Mouse (Mus musculus): Measurements from ENCODE around the gene Galntl6. TPM values are rescaled to one million over a fixed set of nuclear protein-coding genes. Genes with fewer than 3 reads are reported as not detected.
A peak's percentile ranks its signal among the peaks of the same experiment; 100 is the strongest.

Gene Galntl6
- polyA plus RNA-seq, 1 experiment: 6.0 TPM

DNA sequence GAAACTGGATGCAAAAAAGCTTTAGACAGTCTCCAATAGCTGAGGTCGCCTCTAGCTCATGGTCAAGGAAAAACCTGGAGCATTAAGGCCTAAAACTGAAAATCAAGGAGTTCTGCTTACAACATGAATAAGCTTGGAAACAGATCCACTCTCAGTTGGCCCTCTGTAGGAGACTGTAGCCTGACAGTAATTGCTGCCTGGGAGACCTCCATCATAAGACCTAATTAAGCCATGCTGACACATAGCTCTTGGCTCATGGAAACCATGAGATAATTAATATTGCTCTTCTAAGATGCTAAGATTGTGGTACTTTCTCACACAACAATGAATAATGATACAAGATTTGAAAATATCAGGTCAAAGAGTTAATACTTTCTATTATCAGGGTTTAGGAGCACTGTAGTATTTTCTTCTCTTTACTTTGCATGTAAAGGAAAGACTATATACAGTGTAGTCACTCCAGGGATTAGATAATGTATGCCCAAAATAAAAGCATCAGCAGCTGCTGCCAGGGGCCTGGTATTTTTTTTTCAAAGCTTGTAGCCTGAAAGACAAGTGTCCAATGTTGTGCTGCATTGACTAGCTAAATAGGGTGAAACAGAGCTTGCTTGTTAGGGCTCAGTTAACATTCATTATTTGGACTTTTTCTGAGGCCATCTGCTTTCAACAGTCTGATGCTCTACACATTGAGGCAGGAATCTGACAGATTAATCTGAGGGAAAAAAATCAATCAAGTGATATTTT, 922.8 kb downstream of the Galntl6 start:
- no peak overlapping the region for H3K27ac ChIP-seq (ENCODE audit: insufficient read depth, low read length)
- TF ChIP-seq POLR2A (IDR thresholded peaks at IDR 0.05; ENCODE audit: borderline replicate concordance, insufficient read depth, low read length) (no peak), CTCF (IDR thresholded peaks at IDR 0.05; ENCODE audit: borderline replicate concordance, insufficient read depth, low read depth, low read length) (no peak)
- no peak for DNase-seq

DNA sequence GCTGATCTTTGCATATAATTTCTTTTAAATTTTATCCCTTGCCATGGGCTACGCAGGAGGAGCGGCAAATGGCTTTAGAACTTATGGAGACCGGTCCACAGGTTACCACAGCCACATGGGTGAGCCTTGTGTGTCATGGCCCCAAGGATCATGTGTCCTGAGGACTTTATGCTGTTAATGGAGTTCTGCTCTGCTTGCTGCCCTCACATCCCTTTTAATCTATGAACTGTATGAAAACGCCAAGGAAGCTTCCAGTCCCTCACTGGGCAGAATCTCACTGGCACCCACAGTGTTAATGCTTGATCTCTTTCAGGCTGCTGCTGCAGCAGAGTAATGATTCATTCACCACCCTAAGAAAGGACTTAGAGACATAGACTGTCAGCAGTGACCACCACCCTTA, 935.1 kb downstream of the Galntl6 start:
- Histone ChIP-seq H3K27me3 (ENCODE audit: control insufficient read depth, insufficient read depth, low read length) (no peaks in the 10 kb centered on the region), H3K27ac (ENCODE audit: insufficient read depth, low read length) (no peak overlapping the region), H3K4me1 (ENCODE audit: control insufficient read depth, insufficient read depth, low read length) (no peaks in the 10 kb centered on the region), H3K4me3 (replicated peaks; ENCODE audit: insufficient read depth, low read depth, low read length) (no peak overlapping the region)
- 87% methylated on average over 4 of the region's 4 CpGs for WGBS
- TF ChIP-seq CTCF (IDR thresholded peaks at IDR 0.05; ENCODE audit: borderline replicate concordance, insufficient read depth, low read depth, low read length) (no peak), POLR2A (IDR thresholded peaks at IDR 0.05; ENCODE audit: borderline replicate concordance, insufficient read depth, low read length) (no peak)
- no peak for DNase-seq

More for the DNA sequence above, 922.8 kb downstream of the Galntl6 start:
- H3K4me1 ChIP-seq (ENCODE audit: control insufficient read depth, insufficient read depth, low read length): no peaks in the 10 kb centered on the region
- H3K27me3 ChIP-seq (ENCODE audit: control insufficient read depth, insufficient read depth, low read length): no peaks in the 10 kb centered on the region
- H3K4me3 ChIP-seq (replicated peaks; ENCODE audit: insufficient read depth, low read depth, low read length): no peak overlapping the region
- 81% methylated on average over 1 of the region's 1 CpGs for WGBS

DNA sequence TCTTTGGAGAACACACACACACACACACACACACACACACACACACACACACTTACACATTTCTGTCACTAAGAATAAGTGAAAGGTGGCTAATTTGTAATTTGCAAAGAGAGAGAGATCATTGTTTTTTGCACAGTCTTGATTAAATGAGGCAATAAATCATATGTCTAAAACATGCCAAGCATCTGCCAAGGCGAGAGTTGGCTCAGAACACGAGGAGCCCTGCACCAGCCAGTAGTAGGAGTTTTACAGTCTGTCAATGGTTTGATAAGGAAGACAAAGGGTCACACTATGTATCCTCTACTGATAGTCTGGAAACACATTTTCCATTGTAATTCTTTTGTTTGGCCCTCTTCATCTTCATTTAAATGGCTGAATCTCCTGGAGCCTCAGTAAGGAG, 938.3 kb downstream of the Galntl6 start:
- H3K4me1 ChIP-seq (ENCODE audit: control insufficient read depth, insufficient read depth, low read length): no peaks in the 10 kb centered on the region
- no peaks in the 10 kb centered on the region for H3K27me3 ChIP-seq (ENCODE audit: control insufficient read depth, insufficient read depth, low read length)
- TF ChIP-seq CTCF (IDR thresholded peaks at IDR 0.05; ENCODE audit: borderline replicate concordance, insufficient read depth, low read depth, low read length) (no peak), POLR2A (IDR thresholded peaks at IDR 0.05; ENCODE audit: borderline replicate concordance, insufficient read depth, low read length) (no peak)
- 48% methylated on average over 2 of the region's 2 CpGs for WGBS
- DNase-seq: no peak
- H3K27ac ChIP-seq (ENCODE audit: insufficient read depth, low read length): no peak overlapping the region
- H3K4me3 ChIP-seq (replicated peaks; ENCODE audit: insufficient read depth, low read depth, low read length): no peak overlapping the region

DNA sequence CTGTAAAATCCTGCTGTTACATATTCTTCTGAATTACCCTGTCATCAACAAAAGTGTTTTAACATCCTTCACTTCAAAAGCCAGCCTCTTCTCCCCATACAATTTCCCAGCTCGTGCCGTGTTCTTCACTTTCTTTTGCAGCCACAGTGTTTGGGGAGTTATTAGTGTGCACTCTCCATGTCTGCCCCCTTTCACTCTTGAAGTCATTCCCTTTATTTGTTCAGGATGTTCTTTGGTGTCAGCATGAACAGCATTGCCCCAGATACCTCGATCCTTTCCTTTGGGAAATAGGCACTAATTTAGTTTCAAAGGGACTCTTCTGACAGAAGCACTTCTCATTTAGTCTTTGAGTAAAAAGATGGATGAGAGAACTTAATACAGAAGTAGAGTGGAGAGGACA, 939.6 kb downstream of the Galntl6 start:
- no peaks in the 10 kb centered on the region for H3K27me3 ChIP-seq (ENCODE audit: control insufficient read depth, insufficient read depth, low read length)
- WGBS: 82% methylated on average over 3 of the region's 3 CpGs

DNA sequence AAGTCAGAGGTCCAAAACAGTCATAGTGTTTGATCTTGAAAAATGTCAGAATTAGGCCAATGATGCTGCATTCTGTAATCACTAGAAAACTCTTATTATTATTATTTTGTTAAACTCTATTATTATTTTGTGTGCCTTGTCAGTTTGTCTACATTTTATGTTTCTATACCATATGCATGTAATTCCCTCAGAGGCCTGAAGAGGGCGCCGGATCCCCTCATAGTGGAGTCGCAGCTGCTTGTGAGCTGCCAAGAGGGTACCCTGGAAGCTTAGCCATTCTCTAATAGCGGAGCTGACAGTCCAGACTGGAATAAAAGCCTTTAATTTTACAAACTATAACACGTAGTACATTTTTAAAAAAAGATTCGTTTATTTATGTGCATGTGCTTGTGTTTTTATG, 945.8 kb downstream of the Galntl6 start:
- Histone ChIP-seq H3K4me3 (replicated peaks; ENCODE audit: insufficient read depth, low read depth, low read length) (no peak overlapping the region), H3K27me3 (ENCODE audit: control insufficient read depth, insufficient read depth, low read length) (no peaks in the 10 kb centered on the region), H3K27ac (ENCODE audit: insufficient read depth, low read length) (no peak overlapping the region), H3K4me1 (ENCODE audit: control insufficient read depth, insufficient read depth, low read length) (peaks cover 12% of the 10 kb centered on the region)
- peak in 1 of 2 experiments; percentile 16 for DNase-seq
- TF ChIP-seq CTCF (IDR thresholded peaks at IDR 0.05; ENCODE audit: borderline replicate concordance, insufficient read depth, low read depth, low read length): no peak; the same call in 1 of the 2 replicates
- no peak for TF ChIP-seq POLR2A (IDR thresholded peaks at IDR 0.05; ENCODE audit: borderline replicate concordance, insufficient read depth, low read length)
- 47% methylated on average over 6 of the region's 6 CpGs for WGBS

More for the DNA sequence above, 939.6 kb downstream of the Galntl6 start:
- DNase-seq: no peak
- Histone ChIP-seq H3K4me3 (replicated peaks; ENCODE audit: insufficient read depth, low read depth, low read length) (no peak overlapping the region), H3K4me1 (ENCODE audit: control insufficient read depth, insufficient read depth, low read length) (no peaks in the 10 kb centered on the region), H3K27ac (ENCODE audit: insufficient read depth, low read length) (no peak overlapping the region)
- no peak for TF ChIP-seq CTCF (IDR thresholded peaks at IDR 0.05; ENCODE audit: borderline replicate concordance, insufficient read depth, low read depth, low read length)
- TF ChIP-seq POLR2A (IDR thresholded peaks at IDR 0.05; ENCODE audit: borderline replicate concordance, insufficient read depth, low read length): no peak

DNA sequence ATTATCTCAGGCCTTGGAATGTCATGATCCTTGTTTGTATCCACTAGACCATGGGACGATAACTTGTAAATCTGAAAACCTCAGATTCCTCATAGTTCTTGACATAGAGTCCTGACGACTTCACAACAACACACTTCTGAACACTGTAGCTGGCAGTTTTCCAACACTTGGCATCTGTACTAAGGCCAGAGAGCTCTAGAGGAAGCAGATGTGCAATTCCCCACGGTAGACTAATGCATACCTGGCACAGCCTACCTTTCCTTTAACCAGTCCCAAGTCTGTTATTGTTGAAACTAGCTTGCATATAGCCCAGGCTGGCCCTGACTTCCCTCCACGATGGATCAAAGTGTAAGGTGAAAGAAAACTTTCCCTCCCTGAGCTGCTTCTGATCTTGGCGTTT, 946.9 kb downstream of the Galntl6 start:
- Histone ChIP-seq H3K27me3 (ENCODE audit: control insufficient read depth, insufficient read depth, low read length) (no peaks in the 10 kb centered on the region), H3K4me3 (replicated peaks; ENCODE audit: insufficient read depth, low read depth, low read length) (no peak overlapping the region), H3K27ac (ENCODE audit: insufficient read depth, low read length) (no peak overlapping the region), H3K4me1 (ENCODE audit: control insufficient read depth, insufficient read depth, low read length) (peaks cover 15% of the 10 kb centered on the region)
- WGBS: 58% methylated on average over 5 of the region's 5 CpGs
- DNase-seq: peak; percentile 12 to 24
- no peak for TF ChIP-seq CTCF (IDR thresholded peaks at IDR 0.05; ENCODE audit: borderline replicate concordance, insufficient read depth, low read depth, low read length)
- TF ChIP-seq POLR2A (IDR thresholded peaks at IDR 0.05; ENCODE audit: borderline replicate concordance, insufficient read depth, low read length): no peak

DNA sequence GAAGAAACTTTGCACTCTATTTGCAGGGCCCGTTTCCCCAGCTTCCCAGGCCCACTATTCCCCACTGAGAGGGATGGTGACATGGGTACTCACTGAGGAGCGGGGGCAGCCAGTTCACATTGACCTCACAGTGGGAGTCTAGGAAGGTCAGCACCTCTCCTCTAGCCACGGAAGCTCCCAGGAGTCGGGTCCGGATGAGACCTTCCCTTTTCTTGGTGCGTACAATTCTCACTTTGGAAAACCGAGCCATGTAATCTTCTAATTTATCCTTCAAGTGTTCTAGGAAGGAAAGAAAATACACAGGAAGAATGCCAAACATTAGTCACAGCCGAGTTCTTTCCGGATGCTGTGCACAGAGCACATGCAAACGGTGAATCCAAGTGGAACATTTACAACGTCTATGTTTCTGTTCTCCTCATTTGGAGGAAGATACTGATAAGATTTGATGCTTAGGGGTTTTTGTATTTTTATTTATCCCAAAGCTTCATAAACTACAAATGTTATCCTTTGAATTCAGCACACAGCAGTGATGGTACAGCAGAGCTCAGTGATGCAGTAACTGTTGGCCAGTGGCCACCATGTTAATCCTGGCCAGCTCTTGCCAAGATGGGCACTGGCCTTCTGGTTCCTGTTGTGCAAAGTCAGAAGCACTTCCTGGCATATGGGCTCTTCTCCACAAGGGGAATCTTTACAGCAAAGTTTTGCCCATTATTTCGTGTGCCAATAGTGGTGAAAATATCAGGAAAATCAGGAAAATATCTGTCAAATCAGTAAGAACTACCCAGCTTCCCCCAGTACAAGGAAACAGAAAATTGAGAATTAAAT, 949.9 kb downstream of the Galntl6 start:
- H3K27ac ChIP-seq (ENCODE audit: insufficient read depth, low read length): peak overlapping the region; percentile 98
- no peak overlapping the region for H3K4me3 ChIP-seq (replicated peaks; ENCODE audit: insufficient read depth, low read depth, low read length)
- no peaks in the 10 kb centered on the region for H3K27me3 ChIP-seq (ENCODE audit: control insufficient read depth, insufficient read depth, low read length)
- peak; percentile 90 to 96 for DNase-seq
- peaks cover 20% of the 10 kb centered on the region for H3K4me1 ChIP-seq (ENCODE audit: control insufficient read depth, insufficient read depth, low read length)
- 3% methylated on average over 12 of the region's 12 CpGs for WGBS
- TF ChIP-seq POLR2A (IDR thresholded peaks at IDR 0.05; ENCODE audit: borderline replicate concordance, insufficient read depth, low read length): no peak
- TF ChIP-seq CTCF (IDR thresholded peaks at IDR 0.05; ENCODE audit: borderline replicate concordance, insufficient read depth, low read depth, low read length): no peak

Measured in cerebellum, adult 2 months (tissue).